Mouse (Mus musculus) bone marrow, adult 2 months (tissue): ENCODE measurements around the gene Ctps.

ENCODE experiments used
- CTCF ChIP-seq: fragments of 200-500 bp; IDR thresholded peaks from 2 replicates; pipeline ENCODE4 v1.5.1; 2011; ENCODE audit warnings: low read length, control low read depth; ENCODE audit not compliant: control insufficient read depth, insufficient read depth
- POLR2A ChIP-seq: fragments of 200-500 bp; IDR thresholded peaks from 2 replicates; pipeline ENCODE4 v1.6.1; 2011; ENCODE audit warnings: low read depth, mild to moderate bottlenecking, control low read depth, low read length, borderline replicate concordance; ENCODE audit not compliant: control insufficient read depth

DNA sequence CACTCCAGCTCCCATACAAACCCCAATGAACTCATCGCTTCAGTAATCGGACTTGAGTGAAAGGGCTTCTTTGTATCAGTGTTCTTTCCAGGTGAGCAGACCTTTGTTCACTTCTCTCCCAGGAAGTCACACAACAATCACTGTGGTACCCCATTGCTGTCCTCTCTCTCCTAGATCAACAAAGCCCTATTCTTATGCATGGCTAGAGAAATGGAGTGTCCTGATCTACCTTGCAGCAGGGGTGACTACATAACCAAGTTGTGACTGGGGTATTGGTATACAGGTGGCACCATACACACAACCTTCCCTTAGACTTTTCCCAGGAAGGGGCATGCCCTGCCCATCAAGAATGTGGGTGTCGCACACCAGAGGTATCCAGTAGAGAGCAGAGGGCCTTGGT is 40.9 kb upstream of the Ctps start:
- TF ChIP-seq CTCF (no peak), POLR2A (no peak)
